Mouse (Mus musculus) right cerebral cortex, adult 2 months (tissue): Measurements from ENCODE around the gene Plxdc1.

ENCODE experiments used
- DNase-seq, 2 experiments: peaks; one replicate each; pipeline ENCODE4 v3.0.0; 2021 to 2022; ENCODE audit warnings: low spot score in 2 of 2

Plxdc1 gene

DNA sequence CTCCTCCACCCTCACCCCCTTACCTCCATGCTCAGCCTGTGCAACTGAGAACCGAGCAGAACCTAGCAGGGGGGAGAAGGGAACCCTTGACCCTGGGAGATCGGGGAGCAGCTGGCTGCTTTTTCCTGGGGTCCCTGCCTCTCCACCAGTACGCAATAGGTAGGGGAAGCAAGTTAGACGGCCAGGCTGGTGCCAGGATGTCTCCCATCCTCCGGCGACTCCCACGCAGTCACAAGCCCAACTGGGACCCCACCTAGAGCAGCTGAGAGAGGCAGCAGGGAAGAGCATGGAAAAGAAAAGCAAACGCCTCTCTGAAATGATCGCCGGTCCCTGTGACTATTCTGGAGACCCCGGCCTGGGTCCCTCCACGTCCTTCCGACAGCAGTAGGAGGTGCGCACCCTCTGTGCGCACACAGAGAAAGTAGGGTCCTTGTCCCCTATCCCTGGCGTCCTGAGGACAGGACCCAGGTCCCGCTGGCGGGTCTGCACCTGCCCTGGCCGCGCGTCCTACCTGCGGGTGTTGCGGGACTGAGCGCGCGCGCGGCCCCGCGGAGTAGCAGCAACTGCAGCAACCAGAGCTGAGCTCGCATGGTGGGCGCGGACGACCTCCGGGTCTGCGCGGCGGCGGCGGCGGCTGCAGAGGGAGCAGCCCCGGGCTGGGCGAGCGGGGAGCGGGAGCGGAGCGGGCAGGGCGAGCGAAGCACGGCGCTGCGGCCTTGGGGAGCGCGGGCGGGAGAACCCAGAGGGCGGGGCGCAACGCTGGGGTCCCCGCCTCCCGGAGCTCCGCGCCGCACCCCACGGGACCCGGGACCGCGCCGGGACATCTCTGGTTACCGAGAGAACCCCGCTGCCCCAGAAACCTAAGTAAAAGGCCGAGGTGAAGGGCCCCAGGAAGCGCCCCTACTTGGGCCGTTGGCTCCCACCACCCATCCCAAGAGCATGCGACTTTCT lies at the start of gene Plxdc1:
Gene Plxdc1, minus strand, starts transcription at position 718 of the 951 bp plus-strand sequence.
- no peak for DNase-seq

DNA sequence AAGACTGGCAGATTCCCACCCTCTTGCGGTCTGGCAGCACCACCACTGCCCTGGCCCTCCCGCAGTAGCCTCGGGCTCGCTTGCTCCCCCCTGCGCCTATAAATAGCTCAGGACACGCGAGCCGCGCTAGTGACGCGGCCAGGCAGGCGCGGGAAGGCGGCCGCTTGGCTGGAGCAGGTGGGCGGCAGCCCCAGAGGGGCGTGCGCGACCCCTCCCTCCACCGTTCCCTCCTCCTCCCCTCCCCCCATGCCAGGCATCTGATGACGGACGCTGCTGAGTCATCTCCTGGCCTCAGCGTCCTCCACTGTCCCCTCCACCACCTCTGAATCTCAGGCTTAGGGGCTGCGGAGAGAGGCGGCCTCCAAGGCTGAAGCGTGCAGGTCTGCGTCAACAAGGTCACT lies 49.7 kb upstream of the Plxdc1 start:
- DNase-seq = peak in 1 of 2 experiments; percentile 61

DNA sequence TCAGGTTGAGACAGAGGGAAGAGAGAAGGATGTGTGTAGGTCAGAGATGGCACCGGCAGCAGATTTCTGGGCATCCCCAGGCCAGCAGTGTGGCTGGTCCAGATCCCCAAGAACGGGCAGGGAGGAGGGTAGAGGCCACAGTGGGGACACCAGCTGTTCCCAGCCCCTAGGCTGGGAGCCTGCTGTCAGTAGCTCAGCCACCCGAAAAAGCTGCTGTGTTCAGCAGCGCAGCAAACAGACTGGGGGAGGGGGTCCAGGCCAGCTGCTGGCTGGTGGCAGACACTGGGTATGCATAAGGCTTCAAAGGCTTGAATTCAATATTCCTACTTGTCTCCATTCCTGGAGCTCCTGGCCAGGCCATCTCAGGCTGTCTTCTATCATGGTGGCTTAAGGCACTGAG lies 48.6 kb upstream of the Plxdc1 start:
- no peak for DNase-seq

DNA sequence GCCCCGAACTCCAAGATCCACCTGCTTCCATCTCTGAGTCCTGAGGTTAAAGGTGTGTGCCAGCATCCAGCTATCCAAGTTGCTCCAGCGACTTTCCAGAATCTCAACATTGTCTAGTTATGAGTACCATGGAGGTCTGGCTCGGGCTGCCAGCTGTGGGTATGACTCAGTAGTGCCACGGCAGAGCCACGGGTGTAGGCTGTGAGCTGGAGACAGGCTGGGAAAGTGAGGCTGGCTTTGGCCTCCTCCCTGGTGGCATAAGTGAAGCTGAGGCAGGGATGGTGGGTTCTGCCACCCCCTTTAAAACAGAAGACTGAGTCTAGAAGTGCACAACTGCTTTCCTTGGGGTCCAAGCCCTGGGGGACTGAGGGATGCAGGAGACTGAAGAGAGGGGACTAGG lies 47.8 kb upstream of the Plxdc1 start:
- DNase-seq = no peak

DNA sequence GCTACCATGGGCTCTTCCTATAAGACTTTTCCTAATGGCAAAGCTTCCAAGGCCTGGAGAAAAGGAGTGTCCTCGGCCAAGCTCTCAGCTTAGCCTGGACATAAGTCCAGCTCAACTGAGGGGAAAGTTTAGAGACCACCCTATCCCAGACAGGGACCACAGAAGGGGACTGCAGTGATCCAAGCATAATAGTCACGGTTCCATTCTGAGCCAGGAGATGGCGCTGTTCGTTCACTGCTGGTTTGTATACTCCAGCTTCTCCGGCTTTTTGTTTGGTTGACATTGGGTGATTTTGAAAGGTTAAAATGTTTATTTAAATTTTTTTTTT lies 45.2 kb upstream of the Plxdc1 start:
- DNase-seq = peak; percentile 89

DNA sequence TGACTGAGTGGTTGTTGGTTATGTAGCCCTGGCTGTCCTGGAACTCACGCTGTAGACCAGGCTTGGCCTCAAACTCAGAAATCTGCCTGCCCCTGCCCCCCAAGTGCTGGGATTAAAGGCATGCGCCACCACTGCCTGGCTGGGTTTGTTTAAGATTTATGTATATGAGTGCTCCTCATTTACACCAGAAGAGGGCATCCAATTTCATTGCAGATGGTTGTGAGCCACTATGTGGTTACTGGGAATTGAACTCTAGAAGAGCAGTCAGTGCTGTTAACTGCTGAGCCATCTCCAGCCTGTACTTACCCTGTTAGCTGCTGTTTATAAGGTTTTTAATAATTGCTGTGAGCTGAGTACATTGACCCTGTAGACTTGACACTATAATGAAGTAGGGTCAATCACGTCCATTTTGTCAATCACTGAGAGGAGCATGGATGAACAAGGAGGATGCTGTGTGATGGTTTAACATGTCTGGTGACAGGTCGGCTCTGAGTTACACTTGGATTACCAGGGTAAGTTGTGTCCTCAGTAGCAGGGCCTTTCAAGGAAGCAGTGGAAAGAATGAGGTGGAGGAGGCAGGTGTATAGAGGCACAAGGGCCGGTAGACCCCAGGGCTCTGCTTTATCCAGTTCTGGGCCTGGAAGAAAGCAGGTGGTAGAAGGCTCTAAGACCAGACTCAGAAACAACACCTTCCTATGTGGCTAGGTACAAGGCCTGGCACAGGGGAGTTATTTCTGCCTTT lies 44.6 kb upstream of the Plxdc1 start:
- no peak for DNase-seq

DNA sequence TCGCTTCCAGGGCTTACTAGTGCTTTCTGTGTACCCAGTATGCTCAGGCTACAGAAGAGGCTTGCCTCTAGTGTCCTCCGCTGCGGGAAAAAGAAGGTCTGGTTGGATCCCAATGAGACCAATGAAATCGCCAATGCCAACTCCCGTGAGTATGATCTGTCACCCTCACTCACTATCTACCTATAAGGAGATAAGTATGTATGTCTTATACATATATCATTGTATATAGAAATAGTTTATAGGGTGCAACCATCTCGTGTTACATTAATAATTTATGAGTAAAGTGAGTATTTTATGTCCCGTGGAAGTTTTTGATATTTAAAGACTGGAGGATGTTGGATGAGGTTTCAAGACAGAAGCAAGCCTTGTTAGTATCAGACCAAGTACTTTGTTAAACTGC lies 41.5 kb upstream of the Plxdc1 start:
- no peak for DNase-seq

DNA sequence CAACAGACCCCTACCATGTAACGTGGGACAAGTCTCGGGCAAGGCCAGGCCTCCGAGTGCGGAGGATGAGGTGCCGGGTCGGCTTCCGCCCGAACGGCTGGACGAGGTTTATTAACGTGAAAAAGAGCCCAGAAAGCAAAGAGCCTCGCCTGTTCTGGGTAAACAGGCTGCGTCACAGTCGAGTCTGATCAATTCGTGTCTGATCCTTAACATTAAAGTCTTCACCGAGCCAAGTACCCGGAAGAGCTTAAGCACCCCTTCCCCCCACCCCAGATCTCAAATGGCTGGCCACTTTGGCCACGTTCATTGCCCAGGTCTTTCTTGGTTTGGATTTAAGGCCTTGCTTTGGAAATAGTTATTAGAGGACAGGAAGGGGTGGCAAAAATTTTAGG lies 41.0 kb upstream of the Plxdc1 start:
- DNase-seq = no peak

DNA sequence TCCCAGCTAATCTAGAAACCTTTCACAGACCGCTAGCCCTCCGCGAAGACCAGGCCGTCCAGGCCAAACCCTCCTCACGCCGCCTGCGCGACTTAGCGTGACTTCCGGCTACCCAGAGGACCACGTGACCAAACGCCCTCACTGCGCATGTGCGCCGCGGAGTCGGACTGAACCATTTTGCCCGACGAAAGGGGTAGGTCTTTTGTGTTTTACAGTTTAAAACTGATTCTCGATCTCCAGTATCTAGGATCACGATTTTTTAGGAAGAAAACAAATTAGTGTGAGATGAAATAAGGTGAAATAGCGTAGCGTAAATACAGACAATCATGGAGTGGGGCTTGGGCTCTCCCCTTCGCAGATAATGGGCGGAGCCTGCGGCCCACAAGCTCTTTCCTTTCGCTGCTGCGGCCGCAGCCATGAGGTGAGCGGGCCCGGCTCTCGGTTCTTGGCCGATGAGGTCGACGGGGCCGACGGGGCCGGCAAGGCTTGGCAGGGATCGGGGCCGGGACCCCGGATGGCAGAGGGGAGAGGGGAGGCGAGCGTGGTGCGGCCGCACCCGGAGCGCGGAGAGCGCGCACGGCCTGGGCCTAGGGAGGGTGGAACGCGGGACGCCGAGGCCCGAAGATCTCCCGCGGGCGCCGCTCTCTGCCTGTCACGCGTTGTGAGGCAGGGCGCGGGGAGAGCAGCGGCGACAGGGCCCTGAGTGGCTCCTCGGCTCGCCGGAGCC lies 40.5 kb upstream of the Plxdc1 start, which contains the start of gene Rpl19:
Gene Rpl19, plus strand, starts transcription at position 141 of the 727 bp plus-strand sequence.
- peak; percentile 92 to 93 for DNase-seq

DNA sequence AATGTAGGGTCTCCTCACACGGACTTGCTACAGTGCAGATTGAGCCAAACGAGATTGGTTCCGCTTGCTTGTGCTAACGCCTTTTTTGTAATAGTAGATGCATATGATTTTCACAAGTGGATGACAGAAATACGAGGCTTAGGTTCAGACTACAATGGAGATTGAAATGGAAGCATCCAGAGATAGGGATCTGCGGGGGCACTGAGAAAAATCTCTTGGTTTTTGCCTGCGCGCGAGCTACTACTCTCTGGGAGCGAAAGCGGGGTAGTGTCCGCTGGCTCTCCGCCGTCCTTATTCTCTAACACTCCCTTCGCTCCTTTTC lies 40.0 kb upstream of the Plxdc1 start:
- DNase-seq = no peak

DNA sequence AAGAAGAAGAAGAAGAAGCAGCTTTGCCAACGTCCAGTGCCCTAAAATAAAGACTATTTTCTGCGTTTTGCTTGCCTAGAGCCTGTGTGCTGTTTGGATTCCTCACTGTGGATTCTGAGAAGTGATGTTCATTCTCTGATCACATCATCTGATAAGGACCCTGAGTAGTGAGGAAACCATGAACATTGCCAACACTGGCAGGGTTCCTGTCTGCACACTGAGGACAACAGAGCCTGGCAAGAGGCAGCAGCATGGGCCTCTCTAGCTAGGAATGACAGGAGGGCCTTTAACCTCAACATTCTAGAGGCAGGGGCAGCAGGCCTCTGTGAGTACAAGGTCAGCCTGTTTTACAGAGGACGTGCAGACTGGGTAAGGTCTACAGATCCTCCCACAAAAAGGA lies 38.3 kb upstream of the Plxdc1 start:
- DNase-seq = no peak

DNA sequence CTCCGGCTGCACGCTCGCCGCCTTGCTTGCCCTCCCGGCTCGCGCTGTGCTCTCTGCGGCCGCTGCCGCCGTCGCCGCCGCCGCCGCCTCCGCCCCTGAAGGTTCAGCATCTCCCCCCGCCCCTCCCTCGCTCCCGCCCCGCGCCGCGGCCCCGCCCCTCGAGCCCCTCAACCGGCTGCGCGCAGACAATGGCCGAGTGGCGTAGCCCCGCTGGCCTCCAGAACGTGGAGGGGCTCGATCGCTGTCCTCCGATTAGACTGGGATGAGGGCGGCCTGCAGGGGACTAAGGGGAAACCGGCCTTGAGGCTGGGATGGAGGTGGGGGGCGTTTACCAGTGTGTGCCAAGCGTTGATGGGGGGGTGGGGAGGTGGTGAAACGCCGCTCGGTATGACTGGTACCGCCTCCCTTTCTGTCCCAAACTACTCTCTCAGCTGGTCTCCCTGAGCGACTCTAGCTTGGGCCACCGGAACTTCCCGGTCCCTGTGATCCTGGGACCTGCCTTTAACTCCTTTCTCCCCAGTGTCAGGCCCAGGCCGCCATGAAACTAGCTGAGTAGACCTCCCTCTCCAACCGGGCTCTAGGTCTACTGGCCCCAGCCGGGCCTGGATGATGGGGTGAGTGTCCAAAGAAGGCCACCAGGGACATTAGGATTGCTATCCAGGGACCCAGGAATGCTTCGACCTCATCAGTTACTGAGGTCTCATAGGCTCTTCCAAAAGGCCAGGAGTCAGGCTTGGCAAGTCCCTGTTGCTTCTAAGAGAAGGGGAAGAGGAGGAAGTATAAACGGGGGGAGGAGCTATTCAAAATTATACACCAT lies 36.5 kb upstream of the Plxdc1 start, which contains the start of gene Cacnb1:
Gene Cacnb1, minus strand, starts transcription at position 480 of the 817 bp plus-strand sequence.
- DNase-seq = peak in 1 of 2 experiments; percentile 55

DNA sequence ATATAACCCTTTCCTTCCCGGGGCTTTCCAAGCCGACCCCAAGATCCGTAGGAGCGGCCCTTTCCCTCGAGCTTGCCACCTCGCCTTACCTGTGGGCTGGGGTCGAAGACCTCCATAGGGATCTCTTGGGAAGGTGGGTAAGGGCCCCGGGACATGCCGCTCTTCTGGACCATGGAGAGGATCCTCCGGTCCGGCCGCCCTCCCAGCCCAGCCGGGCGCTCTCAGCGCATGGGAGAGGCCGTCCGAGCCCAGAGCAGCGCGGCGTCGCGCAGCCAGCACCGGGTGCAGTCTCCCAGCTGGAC lies 36.0 kb upstream of the Plxdc1 start:
- no peak for DNase-seq

DNA sequence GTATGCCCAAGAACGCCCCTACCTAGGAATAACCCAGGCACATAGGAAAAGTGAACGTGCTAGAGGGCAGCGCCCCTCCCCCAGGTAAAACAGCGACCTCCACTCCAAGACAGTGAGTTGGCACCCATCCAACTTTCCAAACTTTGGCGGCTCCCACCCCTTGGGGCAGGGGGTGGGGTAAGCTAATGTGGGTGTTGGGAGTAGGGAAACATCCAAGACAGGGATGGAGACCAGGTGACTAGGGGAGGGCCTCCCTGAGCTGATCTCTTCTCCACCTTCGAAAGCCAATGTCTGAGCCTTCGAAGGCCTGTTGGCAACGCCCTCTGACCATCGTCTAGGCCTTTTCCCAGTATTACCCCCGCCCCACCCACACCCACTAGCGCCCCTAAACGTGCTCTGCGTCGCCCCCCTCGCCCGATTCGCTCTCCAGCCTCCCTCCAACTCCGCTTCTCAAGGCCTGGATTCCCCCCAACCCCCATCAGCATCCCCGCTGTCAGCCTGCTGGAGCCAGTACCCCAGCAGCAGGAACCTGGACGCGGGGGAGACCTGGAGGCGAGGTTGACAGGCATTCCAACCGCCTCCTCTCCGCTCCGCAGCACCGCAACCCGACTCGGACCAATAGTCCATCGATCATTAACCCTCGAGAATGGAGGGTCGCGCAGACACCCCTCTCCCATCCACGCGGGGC lies 35.5 kb upstream of the Plxdc1 start:
- peak in 1 of 2 experiments; percentile 64 for DNase-seq

DNA sequence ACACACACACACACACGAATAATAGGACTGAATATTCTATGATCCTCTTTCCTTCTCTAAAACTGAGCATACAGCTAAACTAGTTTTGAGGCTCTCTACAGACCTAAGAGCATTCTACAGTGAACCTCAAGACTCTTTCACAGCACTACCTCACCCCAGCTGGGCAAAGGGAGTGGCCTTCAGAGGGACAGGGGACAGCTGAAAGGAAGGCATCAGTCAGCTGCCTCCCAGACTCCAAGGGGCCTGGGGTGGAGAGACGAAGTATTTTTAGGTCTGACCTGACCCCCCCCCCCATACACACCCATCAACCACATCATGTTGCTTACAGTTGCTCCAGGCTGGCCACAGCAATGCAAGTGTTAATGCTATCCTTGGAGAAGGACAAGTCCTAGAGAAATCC lies 34.9 kb upstream of the Plxdc1 start:
- DNase-seq = no peak

DNA sequence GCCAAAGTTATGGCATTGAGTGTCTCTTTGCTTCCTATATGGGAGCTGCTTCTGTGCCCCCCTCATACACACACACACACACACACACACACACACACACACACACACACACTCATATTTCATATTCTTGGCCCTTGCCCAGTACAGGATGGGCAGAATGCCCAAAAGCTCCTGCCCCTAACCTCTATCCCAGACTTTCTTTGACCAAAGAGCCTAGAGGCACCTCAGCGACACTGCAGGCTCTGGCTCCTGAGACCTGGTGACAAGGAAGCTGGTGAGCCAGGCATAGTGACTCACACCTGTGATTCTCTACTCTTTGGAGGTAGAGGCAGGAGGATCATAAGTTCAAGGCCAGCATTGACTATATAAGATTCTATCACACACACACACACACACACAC lies 34.5 kb upstream of the Plxdc1 start:
- DNase-seq = no peak

DNA sequence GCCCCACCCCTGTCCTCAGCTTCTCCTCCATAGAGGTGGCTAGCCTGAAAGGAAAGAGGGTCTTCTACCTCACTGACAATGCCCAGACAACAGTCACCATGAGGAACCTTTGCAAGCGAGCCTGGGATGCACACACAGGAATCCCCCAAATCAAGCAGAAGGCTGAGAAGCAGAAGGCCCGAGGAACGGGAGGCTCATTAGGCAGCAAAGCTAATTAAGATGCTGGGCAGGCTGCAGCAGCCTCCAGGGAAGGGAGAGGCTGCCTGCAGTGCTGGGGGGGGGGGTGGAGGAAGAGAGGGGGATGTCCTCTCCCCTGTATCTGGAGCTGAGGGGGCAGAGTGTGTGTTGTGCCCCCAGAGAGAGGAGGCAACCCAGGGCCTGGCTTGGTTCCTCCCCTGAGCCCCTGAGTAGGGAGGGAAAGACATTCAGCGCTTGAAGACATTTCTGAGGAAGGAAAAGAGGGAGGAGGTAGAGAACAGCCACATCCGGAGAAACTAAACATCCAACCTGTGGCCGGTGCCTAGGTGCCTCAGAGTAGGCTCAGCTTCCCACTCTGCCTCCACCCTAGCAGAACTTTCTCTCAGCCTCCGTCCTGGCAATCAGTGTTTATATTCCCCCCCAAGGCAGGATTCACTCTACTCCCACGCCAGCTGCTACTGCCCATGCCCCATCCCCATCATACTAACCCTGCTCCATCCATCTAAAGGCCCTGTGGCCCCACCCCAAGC lies 33.8 kb upstream of the Plxdc1 start:
- peak in 1 of 2 experiments; percentile 44 for DNase-seq

DNA sequence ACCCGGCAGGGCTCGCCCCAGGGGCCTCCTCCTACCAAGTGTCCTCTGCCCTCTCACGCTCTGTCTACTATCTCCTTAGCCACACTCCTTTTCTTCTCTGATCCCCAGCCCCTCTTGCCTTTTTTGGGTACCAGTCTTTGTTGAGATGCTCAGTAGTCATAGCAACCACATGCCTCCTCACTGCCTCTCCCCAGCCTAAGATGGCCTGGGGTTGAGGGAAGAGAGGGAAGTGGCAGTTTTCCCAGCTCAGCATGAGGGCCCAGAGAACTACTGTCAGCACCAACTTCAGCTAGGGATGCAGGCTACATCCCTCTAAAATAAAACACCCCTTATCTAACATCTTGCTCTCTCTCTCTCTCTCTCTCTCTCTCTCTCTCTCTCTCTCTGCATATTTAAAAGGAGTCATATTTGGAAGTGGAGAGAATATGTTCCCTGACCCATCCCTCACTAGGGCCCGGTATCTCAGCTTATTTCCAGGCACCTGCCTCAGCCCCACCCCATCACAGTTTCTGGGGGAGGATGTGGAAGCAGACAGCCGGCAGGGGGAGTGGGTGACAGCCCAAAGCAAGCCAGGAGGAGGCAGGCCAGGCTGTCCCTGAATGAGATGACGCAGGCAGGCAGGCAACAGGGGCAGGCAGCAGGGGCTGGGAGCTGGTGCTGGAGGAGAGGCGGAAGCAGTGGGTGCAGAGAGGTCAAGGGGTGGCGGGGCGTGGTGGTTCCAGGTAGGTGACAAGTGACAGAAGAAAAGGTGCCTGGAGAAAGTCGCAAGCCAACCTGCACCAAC lies 32.8 kb upstream of the Plxdc1 start:
- DNase-seq = peak; percentile 83 to 84

DNA sequence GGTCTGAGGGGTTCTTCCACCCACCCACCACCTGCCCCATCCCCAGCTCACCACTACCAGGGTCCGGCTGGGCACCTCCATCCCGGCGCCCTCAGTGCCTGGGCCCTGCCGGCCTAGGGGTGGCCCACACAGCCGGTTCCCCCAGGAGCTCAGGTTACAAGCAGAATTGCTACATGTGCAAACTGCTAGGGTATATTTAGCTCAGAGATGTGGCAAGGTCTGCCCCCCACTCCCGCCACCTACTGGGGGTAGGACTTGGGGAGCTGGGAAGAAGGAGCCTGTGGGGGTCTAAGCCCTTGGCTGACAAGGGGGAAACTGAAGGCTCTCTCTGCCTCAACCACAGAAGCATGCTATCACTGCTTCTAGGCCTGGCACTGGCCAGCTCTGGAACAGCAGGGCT lies 32.0 kb upstream of the Plxdc1 start:
- DNase-seq = no peak

DNA sequence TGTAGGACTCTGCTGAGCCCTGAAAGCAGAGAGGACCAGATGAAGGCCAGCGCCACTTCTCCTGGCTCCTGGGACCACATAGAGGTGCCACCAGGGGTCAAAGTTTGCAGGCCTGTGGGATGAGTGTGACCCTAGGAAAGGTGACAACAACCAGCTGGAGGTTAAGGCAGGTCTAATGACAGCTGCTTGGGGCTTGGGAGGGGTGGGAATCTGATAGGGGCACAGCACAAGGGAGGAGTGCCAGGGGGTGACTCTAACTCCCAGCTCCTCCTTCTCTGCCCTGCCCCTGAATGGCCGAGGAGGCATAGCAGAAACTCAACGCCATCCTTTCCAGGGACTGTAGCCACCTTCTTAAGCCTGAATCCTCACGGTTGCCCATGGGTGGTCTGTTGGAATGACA lies 30.6 kb upstream of the Plxdc1 start:
- DNase-seq = no peak
